Mouse (Mus musculus): ENCODE results near the gene Cidec. TPM values are rescaled to one million over a fixed set of nuclear protein-coding genes. Genes with fewer than 3 reads are reported as not detected.

Gene Cidec
- polyA plus RNA-seq, 1 experiment from 2014 or later = not detected

DNA sequence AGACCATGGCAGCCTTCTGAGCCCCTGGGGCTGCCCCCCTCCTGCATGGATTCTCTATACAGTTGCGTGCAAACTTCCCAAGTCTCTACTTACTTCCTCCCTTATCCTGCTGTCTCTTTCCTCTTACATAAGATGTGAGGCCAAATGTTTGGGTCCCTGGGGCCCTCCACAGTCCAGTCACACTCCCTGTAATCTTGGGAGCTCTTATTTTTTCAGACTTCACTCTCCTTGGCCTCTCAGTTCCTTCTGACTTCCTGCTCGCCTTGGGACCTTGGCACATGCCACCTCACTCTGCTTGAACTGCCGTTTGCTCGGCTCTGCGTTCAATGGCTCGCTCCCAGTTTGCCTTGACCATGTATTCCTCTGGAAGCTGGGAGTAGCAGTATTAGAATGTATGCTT lies 41.6 kb downstream of the Cidec start:
- Histone ChIP-seq H3K27ac (no peak overlapping the region), H3K9me3 (no peaks in the 10 kb centered on the region), H3K4me1 (replicated peaks) (peaks cover 27% of the 10 kb centered on the region), H3K36me3 (peaks cover 56% of the 10 kb centered on the region), H3K27me3 (ENCODE audit: insufficient read depth, poor library complexity, severe bottlenecking) (0 out of 2 replicates have a peak, but pooled peaks cover 7% of the 10 kb centered on the region), H3K4me3 (no peak overlapping the region)
- DNase-seq (ENCODE audit: low spot score) = no peak
- 88% methylated on average over 6 of the region's 6 CpGs for WGBS

DNA sequence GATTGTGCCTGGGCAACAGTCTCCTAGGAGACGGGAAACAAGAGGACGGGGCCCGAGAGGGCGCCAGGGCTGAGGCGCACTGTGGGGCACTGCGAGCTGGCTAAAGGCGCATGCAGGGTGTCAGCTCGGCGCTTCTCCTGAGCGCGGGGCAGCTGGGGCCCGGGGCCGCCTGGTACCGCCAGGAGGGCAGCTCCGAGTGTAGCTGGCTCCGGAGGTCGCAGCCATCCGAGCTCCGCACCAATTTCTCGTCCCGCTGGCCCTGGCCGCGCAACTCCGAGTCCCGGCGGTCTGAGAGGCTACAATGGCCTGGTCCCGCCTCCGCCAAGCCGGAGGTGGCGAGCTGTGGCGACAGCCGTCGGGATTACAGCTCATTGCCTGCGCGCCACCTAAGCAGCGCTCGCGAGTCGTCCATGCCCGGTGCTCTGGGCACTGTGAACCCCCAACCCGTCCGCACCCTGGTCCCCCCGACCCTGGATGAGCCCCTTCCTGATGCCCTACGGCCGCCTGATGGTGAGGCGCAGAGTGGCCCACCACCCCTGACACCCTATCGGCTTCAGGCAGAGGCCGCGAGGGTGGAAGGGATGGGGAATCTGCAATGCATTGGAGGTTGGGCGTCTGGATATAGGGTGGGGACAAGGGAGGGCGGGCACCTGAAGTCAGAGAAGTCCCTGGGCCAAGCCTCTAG lies 43.0 kb downstream of the Cidec start:
- peaks cover 21% of the 10 kb centered on the region for H3K4me1 ChIP-seq (replicated peaks)
- 0 out of 2 replicates have a peak, but pooled peaks cover 7% of the 10 kb centered on the region for H3K27me3 ChIP-seq (ENCODE audit: insufficient read depth, poor library complexity, severe bottlenecking)
- H3K27ac ChIP-seq = peak overlapping the region; percentile 92
- 2% methylated on average over 51 of the region's 51 CpGs for WGBS
- peak; percentile 84 for DNase-seq (ENCODE audit: low spot score)
- H3K9me3 ChIP-seq = no peaks in the 10 kb centered on the region
- peaks cover 60% of the 10 kb centered on the region for H3K36me3 ChIP-seq
- peak overlapping the region; percentile 66 for H3K4me3 ChIP-seq

GRCm38 (mm10) chr6:113392015-113392386 lies 43.6 kb downstream of the Cidec start:
- 0 out of 2 replicates have a peak, but pooled peaks cover 7% of the 10 kb centered on the region for H3K27me3 ChIP-seq (ENCODE audit: insufficient read depth, poor library complexity, severe bottlenecking)
- H3K27ac ChIP-seq = peak overlapping the region; percentile 92
- 29% methylated on average over 10 of the region's 10 CpGs for WGBS
- no peaks in the 10 kb centered on the region for H3K9me3 ChIP-seq
- H3K36me3 ChIP-seq = peaks cover 65% of the 10 kb centered on the region
- peaks cover 21% of the 10 kb centered on the region for H3K4me1 ChIP-seq (replicated peaks)
- H3K4me3 ChIP-seq = peak overlapping the region; percentile 66
- no peak for DNase-seq (ENCODE audit: low spot score)

GRCm38 (mm10) chr6:113390715-113391114 lies 44.8 kb downstream of the Cidec start:
- 81% methylated on average over 3 of the region's 3 CpGs for WGBS
- no peak overlapping the region for H3K4me3 ChIP-seq
- no peak overlapping the region for H3K27ac ChIP-seq
- 0 out of 2 replicates have a peak, but pooled peaks cover 7% of the 10 kb centered on the region for H3K27me3 ChIP-seq (ENCODE audit: insufficient read depth, poor library complexity, severe bottlenecking)
- no peaks in the 10 kb centered on the region for H3K9me3 ChIP-seq
- no peak for DNase-seq (ENCODE audit: low spot score)
- H3K36me3 ChIP-seq = peaks cover 74% of the 10 kb centered on the region
- peaks cover 21% of the 10 kb centered on the region for H3K4me1 ChIP-seq (replicated peaks)

DNA sequence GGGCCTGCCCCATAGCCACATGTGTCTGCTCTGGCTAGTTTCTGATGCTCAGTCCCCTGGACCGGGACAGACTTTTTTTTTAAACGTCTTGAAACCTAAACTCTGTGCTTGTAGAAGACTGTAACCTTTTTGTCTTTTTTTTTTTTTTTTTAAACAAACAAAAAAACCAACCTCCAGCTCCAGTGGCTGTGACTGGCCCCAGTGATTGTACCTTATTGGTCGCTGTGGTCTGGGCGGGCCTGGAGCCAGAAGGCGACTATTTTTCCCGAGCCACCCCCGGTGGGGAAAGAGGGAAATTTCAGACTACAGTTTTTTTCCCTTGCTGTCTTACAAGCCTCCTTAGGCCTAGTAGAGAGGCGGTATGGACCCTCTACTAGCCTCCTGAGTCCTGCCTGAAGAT lies 46.6 kb downstream of the Cidec start, which contains the start of gene Ttll3:
Gene Ttll3, plus strand, starts transcription at position 301 of the 400 bp plus-strand sequence.
- H3K27ac ChIP-seq = no peak within 1 kb of the TSS
- H3K4me3 ChIP-seq = no peak within 1 kb of the TSS
- no peaks in the 10 kb centered on the region for H3K9me3 ChIP-seq
- peaks cover 76% of the 10 kb centered on the region for H3K36me3 ChIP-seq
- H3K27me3 ChIP-seq (ENCODE audit: insufficient read depth, poor library complexity, severe bottlenecking) = 0 out of 2 replicates have a peak, but pooled peaks cover 7% of the 10 kb centered on the region
- H3K4me1 ChIP-seq (replicated peaks) = peaks cover 21% of the 10 kb centered on the region
- no peak for DNase-seq (ENCODE audit: low spot score)
- 83% methylated on average over 8 of the region's 8 CpGs for WGBS

DNA sequence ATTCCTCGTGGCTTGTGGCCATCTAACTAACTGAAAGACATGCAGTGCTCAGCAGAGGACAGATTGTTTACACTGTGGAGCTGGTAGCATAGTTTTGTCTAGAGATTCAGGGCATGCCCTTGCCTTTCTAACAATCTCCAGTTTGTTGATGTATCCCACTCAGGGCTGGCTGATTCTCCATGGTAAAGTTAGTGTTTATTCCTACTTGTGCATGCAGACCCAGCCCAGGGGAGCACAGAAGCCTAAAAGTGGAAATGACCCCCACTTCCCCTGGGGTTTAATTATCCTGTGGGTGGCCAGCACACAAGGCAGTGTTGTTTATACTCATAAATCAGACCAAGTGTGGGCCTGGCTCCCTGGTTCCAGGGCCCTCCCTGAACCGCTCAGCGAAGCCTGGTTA lies 49.5 kb downstream of the Cidec start:
- Histone ChIP-seq H3K4me1 (replicated peaks) (no peaks in the 10 kb centered on the region; the same call in 1 of the 2 replicates), H3K4me3 (no peak overlapping the region), H3K27ac (no peak overlapping the region), H3K27me3 (ENCODE audit: insufficient read depth, poor library complexity, severe bottlenecking) (no peaks in the 10 kb centered on the region), H3K36me3 (peaks cover 99% of the 10 kb centered on the region), H3K9me3 (no peaks in the 10 kb centered on the region)
- DNase-seq (ENCODE audit: low spot score) = no peak
- 90% methylated on average over 3 of the region's 3 CpGs for WGBS

DNA sequence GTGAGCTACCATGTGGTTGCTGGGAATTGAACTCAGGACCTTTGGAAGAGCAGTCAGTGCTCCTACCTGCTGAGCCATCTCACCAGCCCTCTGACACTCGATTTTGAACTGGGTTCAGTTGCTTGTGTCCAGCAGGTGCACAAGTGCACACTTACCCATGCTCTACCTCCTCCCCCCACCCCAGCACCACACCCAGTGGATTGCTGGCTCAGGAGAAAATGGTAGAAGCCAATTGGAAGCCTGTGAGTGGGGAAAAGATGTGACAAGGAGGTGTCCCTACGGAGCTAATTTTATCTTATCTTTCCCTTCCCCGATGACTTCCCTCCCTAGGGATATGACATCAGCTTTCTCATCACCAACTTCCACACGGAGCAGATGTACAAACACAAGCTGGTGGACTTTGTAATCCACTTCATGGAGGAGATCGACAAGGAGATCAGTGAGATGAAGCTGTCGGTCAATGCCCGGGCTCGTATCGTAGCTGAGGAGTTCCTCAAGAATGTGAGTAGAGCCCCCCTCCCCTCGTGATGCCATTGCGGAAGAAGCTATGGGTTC lies 50.3 kb downstream of the Cidec start:
- no peaks in the 10 kb centered on the region for H3K27me3 ChIP-seq (ENCODE audit: insufficient read depth, poor library complexity, severe bottlenecking)
- H3K4me1 ChIP-seq (replicated peaks) = no peaks in the 10 kb centered on the region
- no peak for DNase-seq (ENCODE audit: low spot score)
- no peak overlapping the region for H3K27ac ChIP-seq
- 89% methylated on average over 11 of the region's 11 CpGs for WGBS
- H3K4me3 ChIP-seq = no peak overlapping the region
- peaks cover 100% of the 10 kb centered on the region for H3K36me3 ChIP-seq
- H3K9me3 ChIP-seq = no peaks in the 10 kb centered on the region

DNA sequence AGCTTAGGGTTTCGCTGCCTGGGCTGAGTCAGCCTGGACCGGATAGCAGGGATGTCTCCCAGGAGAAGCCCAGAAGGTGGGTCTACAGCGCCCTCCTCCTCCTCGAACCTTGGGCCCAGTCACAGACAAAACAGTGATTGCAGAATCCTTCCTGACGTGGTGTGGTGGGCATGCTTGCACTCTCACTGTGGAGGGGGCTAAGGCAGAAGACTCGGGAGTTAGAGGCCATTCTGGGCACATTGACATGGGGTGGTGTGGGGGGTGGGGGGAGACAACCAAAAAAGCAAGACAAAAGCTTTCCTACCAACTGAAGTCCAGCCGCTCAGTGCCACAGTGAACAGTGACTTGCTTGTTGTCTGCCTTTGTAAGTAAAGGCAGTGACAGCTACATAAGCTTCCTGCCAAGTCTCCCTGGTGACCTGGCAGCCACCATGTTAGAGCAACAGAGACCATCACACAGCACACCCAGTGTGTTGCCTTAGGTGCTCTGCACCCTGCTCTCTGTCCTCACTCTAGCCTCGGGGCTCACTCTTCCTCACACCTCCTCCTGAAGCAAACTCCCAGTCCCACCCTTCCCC lies 51.1 kb downstream of the Cidec start:
- WGBS = 91% methylated on average over 8 of the region's 8 CpGs
- Histone ChIP-seq H3K9me3 (no peaks in the 10 kb centered on the region), H3K27ac (no peak overlapping the region), H3K27me3 (ENCODE audit: insufficient read depth, poor library complexity, severe bottlenecking) (no peaks in the 10 kb centered on the region), H3K4me3 (no peak overlapping the region), H3K4me1 (replicated peaks) (peaks cover 5% of the 10 kb centered on the region), H3K36me3 (peaks cover 97% of the 10 kb centered on the region)
- no peak for DNase-seq (ENCODE audit: low spot score)

- 90% methylated on average over 11 of the region's 11 CpGs for WGBS
- no peak overlapping the region for H3K27ac ChIP-seq
- peaks cover 62% of the 10 kb centered on the region for H3K36me3 ChIP-seq
- no peaks in the 10 kb centered on the region for H3K27me3 ChIP-seq (ENCODE audit: insufficient read depth, poor library complexity, severe bottlenecking)
- no peaks in the 10 kb centered on the region for H3K9me3 ChIP-seq
- H3K4me1 ChIP-seq (replicated peaks) = peaks cover 27% of the 10 kb centered on the region
- H3K4me3 ChIP-seq = no peak overlapping the region
- no peak for DNase-seq (ENCODE audit: low spot score)
Observed at GRCm38 (mm10) chr6:113380480-113380879, 55.1 kb downstream of the Cidec start.

GRCm38 (mm10) chr6:113379246-113379645 lies 56.3 kb downstream of the Cidec start:
- H3K27me3 ChIP-seq (ENCODE audit: insufficient read depth, poor library complexity, severe bottlenecking) = no peaks in the 10 kb centered on the region
- H3K36me3 ChIP-seq = peaks cover 62% of the 10 kb centered on the region
- H3K27ac ChIP-seq = no peak overlapping the region
- H3K4me1 ChIP-seq (replicated peaks) = peaks cover 27% of the 10 kb centered on the region
- no peaks in the 10 kb centered on the region for H3K9me3 ChIP-seq
- 89% methylated on average over 6 of the region's 6 CpGs for WGBS
- H3K4me3 ChIP-seq = peak overlapping the region; percentile 98
- no peak for DNase-seq (ENCODE audit: low spot score)

DNA sequence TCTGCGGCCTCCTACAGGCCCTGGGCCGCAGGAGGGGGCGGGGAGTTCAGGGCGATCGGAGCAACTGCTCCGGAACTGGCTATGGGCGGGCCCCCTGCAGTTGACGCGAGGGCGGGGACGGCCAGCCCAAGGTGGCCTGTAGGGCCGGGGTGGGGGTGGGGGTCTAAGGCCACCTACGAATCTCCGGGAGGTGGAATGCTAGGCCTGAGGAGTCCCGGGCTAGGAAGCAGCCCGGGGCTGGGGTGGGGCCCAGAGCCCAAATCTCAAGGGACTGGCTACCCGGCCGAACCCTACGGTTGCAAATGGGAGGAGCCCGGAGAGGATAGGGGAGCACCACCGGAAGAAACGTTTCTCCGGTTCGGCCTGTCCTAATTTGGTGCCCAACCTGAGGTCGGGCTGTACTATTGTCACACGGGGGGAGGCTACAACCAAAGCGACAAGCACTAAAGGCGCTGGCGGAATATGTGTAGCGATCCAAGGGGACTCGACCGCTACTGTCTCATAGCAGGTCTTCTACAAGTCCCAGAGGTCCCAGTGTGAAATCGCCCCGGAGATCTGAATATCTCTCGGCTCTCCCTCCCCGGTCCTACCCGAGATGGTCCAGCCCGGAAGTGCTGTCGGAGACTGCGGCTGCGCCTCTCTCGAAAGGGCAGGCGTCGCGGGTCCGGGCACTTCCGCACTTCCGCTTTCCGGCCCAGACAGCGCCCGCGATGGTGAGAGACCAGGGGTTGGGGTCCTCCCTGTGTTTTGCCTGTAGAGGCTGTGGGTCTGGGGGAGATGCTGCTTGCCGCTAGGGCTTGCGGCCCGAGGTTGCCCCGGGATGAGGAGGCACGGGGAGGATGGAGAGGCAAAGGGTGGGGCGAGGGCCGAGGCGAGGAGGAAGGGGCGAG lies 57.8 kb downstream of the Cidec start, which contains the start of the genes Tada3 and Arpc4:
Gene Tada3, minus strand, starts transcription at position 388 of the 890 bp plus-strand sequence.
Gene Arpc4, plus strand, starts transcription at position 620 of the 890 bp plus-strand sequence.
- Histone ChIP-seq H3K4me1 (replicated peaks) (peaks cover 27% of the 10 kb centered on the region), H3K36me3 (peaks cover 62% of the 10 kb centered on the region), H3K27me3 (ENCODE audit: insufficient read depth, poor library complexity, severe bottlenecking) (no peaks in the 10 kb centered on the region), H3K27ac (peak within 1 kb of the TSS; percentile 99), H3K4me3 (peak within 1 kb of the TSS; percentile 98), H3K9me3 (no peaks in the 10 kb centered on the region)
- under 1% methylated on average over 61 of the region's 61 CpGs for WGBS
- DNase-seq (ENCODE audit: low spot score) = peak; percentile 93

DNA sequence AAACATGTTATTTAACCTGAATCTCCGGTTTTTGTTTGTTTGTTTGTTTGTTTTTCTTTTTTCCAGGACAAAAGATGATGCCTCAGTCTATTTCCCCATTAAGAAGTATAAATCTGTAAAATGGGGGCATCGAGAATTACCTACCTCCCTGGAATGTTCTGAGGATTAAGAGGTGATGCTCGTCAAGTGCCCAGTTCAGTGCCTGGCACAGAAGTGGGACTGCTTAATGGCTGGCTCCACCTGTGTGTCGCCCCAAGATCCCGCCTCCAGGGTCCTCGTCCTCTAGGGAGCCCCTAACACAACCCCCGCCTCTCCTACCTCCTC lies 58.4 kb downstream of the Cidec start:
- Histone ChIP-seq H3K27me3 (ENCODE audit: insufficient read depth, poor library complexity, severe bottlenecking) (no peaks in the 10 kb centered on the region), H3K36me3 (peaks cover 62% of the 10 kb centered on the region), H3K4me1 (replicated peaks) (peaks cover 27% of the 10 kb centered on the region), H3K9me3 (no peaks in the 10 kb centered on the region), H3K27ac (peak overlapping the region; percentile 99), H3K4me3 (peak overlapping the region; percentile 98)
- no peak for DNase-seq (ENCODE audit: low spot score)
- WGBS = 7% methylated on average over 7 of the region's 7 CpGs

Data from hindbrain, embryonic 10.5 days (tissue).